Mouse (Mus musculus): ENCODE results near the gene Stard10.

The Stard10 gene

DNA sequence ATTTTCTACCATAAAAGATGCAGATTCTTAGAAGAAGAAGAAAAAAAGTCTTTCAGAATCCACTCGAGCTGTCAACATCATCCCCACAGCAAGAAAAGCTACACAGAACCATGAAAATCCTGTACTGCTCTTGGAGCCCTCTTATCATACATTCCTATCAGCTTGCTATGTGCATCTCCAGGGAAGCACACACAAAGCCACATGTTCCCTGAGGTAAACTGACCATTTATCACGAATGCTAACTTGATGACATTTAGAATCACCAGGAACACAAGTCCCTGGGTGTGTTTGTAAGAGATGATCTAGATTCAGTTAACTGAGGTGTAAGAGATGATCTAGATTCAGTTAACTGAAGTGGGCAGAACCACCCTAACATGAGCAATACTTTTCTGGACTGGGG is 10.0 kb upstream of the Stard10 start:
- no peak for DNase-seq

DNA sequence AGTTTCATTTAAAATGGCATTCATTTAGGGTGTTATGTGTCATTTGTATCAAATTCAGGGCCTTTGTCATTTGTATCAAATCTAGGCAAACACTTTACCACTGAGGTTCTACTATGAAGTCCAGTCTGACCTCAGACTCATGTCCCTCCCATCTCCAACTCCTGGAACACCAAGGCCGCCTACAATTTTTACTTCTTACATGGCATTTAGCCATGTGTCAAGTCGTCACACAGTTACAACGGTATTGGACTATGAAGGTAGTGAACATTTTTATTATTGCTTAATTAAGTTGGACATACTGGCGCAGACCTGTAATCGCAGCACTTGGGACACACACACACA is 6.9 kb upstream of the Stard10 start:
- no peak for DNase-seq

DNA sequence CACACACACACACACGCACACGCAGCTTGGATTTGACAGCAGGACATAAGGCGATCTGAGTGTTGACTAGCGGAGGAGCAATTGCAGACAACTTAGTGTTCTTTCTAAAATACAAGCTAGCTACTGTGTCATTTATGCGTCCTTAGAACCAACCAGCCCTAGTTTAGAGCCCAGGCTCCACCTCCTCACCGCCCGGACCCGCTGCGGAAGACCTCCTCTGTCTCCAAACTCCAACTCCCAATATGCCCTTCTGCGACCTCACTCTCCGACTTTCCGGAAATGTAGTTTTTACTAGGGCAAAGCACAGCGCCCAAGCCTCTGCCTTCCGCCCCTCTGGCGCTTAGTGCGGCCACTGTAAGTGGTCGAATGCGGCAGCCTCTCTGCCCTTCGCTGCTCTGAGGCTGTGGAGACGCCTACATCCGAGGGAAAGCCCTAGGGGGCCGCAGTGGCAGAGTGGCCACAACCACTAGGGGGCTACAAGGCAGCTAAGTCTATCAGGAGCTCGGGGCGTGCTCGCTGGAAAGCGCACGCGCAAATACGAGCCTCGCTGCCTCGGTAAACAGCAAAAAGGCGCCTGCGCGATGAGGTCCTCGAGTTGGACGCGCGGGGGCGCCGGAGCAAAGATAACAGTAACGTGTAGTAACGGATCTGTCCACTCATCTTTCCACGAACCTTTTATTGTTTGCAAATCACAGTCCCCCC is 6.4 kb upstream of the Stard10 start:
- peak; percentile 99 for DNase-seq

DNA sequence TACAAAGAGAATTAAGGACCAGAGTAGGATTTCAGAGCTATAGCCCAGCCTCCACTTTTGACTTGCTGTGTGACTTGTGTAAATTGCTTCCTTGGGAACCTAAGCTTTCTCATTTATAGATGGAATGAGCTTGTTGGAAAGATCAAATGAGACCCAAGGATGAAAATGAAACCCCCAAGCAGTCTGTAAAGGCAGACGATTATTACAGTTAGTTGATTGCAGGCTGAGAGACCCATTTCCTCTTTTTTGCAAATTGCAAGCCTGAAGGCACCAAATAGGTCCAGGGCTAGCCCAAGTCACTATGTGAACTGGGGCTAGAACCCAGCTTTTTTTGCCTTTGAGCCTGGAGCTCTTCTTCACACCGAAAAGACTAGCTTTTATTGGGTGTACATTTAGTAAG is 5.8 kb upstream of the Stard10 start:
- no peak for DNase-seq

DNA sequence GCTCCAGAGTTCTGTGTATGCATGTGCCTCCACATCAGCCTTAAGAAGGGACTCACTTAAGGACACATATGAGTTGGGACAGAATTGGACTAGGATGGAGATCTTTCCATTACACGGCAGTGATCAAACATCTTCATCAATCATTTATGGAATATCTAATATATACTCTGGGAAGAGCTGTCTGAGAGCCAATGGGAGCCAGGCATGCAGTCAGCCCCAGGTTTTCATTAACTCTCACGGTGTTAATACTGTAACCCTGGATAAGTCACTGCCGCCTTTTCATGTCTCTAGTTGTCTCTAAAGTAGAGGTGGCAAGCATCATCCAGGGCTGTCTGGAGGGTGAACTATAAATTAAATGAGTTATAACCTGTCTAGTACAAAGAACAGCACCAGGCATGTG is 3.9 kb upstream of the Stard10 start:
- DNase-seq = no peak

DNA sequence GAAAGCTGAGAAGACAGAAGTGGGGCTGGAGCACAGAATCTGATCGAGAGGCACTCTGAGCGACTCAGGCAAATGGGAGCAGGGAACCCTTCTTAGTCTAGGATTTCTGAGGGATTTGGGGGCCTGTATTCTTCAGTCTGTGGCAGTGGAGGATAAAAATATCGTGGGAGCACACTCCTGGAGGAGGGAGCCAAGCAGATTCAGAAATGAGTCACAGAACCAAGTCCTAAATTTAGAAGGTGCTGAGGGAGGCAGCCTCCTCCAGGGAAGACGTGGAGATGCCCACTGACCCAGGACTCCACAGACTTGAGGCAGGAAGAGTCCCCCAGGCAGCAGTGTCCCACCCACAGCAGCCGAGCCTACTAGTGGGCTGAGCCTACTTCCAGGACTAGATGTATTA is 2.5 kb upstream of the Stard10 start:
- no peak for DNase-seq

DNA sequence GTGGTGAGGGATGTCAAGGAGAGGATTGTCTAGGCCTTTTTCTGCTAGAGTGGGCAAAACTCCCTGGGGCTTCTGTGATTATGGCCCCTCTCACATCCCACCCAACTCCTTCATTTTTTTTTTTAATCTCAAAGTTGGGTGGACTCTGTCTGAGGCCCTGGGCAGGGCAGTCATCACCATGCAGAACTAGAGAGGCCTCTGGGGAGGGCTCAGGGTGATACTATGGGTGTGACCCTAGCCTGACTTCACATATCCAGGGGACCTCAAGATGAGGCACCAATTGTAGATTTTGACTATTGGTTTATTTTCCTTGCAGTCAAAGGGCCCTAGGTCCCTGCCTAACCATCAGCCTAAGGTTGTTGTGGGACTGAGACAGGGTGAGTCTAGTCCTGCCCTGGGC is 1.2 kb upstream of the Stard10 start:
- no peak for DNase-seq

DNA sequence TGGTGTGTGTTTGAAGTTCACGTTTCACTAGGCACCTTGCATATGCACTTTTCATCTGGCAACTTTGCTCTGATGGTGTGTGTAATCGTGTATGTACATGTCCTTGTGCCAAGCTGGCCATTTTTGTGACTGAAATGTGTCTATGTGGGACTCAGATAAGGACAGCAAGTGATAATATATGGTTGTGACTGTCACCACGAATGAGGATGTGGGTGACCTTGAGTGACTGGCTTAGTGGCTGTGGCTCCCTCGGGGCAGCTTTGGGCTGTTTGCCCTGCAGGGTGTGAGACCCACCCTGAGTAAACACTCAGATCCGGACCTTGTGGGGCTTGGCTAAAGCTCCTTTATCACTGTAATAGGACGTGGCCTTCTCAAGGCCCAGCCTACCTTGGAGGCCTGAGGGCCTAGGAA is 290 bp upstream of the Stard10 start:
- DNase-seq = no peak

DNA sequence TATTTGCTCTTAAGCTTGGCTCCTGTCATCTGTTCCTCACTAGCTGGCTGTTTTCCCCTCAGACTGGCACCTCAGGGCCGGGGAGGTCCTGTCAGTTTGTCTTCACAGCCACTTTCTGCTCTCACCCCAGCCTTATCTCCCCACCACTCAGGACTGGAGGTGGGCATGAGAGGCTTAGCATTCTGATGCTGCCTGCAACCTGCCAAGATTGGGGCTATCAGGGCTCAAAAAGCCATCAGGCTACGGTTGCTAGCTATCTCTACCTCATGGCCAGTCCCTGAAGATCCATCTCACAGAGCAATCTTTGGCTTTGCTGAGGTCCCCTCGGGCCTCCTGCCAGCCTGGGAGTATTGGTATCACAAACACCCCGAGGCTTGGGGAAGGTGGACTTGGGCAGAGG is 2.0 kb downstream of the Stard10 start:
- DNase-seq = no peak

DNA sequence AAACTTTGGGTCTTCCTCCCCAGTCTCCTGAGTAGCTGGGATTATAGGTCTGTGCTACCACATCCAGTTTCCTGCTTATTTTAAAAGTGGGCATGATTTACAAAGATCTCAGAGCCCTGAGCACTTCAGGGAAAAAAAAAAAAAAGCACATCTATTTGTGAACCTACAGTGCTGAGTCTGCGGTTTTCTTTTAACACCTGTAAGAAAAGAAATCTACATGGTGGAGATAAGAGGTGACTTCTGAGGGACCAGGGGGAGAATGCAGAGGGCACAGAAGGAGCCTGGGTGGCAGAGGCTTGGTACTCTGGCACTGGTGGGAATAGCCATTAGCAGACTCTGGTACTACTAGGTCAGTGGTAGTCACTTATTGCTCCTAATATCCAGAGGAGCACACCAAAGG is 2.9 kb downstream of the Stard10 start:
- no peak for DNase-seq

DNA sequence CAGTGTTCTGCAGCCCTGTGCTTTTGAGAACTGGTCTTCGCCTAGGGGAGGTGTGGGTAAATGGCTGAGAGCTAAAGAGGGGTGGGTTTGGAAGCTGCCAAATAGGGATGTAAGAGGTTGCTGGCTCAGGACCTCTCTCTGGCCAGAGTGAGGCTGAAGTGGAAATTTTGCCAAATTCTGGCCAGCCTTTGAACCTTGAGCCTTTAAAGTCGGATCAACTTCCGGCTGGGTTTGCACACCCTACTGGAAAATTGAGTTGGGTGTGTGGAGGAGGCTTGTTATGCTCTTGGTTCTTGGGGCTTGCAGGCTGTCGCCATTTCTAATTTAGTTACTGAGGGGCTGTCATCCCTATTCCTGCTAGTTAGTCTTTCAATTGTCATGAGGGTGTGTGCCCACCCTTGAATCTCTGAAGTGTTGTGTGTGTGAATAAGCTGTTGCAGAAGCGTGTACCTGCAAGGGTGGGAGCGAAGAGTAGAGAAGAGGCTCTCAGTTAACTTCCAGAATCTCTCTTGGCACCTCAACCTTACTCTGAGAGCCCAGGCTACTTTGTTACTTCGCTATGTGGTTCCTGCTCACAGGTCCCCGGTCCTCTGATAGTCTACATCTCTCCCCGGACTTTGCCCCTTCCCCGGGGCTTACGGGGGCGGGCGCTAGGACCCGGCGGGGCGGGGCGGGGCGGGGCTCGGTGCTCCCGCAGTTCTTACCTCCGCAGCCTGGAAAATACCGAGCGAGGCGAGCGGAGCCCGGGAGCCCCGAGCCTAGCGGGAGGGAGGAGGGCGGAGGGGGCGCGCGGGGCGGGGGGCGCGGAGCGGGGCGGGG is 3.7 kb downstream of the Stard10 start:
- peak; percentile 83 for DNase-seq

DNA sequence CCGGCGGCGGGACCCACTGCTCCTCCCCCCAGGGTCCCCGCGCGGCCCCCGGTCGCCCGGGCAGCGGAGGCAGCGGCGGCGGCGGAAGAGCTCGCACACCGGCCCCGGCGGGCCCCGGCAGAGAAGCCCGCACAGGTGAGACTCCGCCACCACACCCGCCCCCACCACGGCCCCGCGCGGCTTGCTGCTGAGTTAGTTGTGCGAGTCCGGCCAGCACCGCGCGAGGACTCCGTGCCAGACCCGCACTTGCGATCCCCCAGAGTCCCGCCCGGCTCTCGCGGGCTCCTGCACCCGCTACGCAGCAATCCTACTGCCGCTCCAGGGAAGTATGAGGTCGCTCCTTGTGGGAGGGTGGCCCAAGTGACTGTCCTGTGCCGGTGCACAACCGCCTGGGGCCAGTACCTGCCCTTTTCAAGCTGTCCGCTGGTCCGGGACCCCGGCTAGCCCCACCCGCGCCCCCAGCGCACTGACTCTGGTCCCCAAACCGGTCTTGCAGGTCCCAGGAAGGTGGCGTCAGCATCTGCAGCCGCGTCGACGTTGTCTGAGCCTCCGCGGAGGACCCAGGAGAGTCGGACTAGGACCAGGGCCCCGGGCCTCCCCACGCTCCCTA is 4.4 kb downstream of the Stard10 start:
- peak; percentile 76 for DNase-seq

DNA sequence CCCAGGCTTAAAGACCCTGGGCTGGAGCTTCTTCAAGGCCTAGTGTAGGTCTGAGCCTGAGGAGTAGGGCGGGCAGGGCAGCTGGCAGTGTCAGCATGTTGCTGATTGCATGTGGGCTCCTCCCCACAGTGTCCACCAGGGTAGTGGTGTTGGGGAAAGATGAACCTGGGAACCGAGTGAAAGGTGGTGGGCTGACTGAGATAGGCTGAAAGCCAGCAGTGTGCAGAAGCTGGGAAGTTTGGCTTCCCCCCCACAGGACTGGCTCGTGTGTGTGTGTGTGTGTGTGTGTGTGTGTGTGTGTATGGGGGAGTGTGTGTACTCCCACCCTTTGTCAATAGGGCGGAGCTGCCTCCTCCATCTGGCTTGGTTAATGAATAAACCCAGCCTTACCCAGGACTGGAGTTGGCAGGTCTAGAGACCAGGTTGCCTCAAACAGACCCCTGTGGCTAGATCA is 6.3 kb downstream of the Stard10 start:
- DNase-seq = peak; percentile 66

DNA sequence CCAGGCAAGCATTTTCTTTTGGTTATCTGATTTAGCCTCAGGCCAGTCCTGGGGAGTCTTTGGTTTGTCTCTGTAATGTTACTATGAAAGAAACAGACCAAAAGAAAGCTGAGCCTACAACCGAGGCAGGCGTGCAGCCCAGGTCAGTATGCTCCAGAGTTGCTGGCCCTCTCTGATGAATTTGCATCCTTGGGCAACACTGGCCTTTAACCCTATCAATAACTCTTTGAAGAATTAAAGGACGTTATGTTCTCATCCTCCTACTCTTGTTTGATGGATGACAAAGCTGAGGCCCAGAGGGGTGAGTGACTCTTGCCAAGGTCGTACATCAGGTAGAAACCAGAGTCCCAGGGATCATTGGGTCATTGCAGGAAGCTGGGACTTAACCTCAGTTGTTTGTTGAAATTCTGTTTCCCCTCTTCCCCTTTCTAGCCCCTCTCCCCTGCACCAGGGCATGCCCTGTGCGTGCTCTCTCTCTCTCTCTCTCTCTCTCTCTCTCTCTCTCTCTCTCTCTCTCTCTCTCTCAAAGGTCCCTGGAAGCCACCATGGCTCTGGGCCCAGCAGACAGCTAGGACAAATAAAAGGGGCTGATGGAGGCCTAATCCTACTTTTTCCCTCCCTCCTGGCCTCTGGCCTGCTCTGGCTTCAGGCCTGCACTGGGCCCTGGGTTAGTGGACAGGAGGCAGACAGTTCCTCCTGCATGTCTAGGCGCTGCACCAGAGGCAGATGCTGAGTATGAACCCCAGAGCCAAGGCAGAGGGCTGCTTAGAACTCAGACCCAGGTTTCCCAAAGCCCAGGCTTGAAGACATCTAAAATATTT is 7.5 kb downstream of the Stard10 start:
- no peak for DNase-seq

DNA sequence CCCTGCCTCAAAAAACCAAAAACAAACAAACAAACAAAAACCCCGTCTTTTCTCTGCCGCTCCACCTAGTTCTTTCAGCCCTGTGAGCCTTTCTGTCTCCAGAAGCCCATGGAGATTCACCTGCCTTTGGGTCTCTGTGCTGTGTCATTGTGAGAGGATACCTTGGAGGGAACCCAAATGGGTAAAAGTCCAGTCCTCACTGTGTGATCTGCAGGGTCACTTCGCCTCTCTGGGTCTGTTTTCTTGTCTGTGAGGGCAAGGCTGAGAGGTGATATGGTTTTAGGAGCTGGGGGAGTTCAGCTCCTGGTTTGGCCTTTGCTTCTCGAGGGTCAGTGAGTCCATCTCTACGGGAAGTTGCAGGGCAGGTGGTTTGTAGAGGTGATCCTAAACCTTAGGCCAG is 9.1 kb downstream of the Stard10 start:
- peak; percentile 50 for DNase-seq

DNA sequence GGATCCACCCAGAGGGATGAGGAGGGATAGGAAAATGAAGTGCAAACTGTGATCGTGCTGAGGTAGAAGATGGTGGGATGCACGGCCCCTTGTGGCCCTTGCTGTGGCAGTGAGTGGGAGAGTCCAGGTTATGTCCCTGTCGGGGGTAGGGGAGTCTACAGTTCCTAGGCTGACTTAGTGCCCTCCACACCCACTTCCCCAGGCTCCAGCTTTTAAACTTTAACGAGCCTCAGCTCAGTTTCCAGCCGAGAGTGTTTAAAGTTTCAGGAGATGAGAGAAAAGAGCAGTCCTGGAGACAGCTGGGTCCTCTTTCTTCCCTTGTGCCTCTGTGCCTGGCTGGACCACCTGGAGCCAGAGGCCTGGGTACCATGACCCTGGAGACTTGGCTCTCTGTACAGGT is 10.4 kb downstream of the Stard10 start:
- DNase-seq = peak; percentile 33

DNA sequence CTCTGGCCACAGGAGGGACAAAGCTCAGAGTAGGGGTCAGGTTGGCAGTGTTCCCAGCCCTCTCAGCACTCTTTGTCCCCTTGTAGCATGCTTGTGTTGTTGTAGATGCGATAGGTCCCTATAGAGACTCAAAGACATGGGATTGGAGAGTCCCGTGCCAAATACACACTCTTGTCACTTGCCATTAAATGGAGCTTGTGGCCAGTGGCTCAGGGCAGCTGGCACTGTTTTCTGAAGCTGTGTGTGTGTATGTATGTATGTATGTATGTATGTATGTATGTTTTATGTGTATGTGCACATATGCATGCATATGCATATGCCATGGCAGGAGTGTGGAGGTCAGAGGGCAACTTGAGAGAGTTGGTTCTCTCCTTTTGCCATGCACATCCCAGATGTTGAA is 10.9 kb downstream of the Stard10 start:
- DNase-seq = no peak

DNA sequence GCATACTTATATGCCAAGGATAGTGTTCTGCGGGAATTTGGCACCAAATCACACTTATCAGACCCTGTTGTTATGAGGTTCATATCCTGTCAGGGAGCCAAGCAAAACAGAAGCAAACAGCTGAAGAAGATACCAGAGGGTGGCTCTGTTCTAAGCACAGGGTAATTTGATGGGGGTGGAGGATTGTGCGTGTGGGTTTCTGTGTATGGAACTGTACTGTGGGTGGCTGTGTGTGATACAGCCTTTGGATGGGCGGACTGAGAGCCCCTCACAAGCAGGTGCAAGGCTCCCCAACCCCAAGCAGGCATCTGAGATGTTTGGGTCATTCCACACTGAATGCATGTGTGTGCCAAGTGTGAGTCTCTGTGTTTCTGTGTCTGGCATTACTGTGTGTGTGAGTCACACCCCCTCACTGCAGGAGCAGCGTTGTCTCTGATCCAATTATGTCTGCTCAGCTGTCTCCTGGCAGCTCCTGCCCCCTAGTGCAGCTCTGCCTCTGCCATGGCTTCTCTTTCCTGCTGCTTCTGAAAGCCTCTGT is 11.8 kb downstream of the Stard10 start:
- no peak for DNase-seq

DNA sequence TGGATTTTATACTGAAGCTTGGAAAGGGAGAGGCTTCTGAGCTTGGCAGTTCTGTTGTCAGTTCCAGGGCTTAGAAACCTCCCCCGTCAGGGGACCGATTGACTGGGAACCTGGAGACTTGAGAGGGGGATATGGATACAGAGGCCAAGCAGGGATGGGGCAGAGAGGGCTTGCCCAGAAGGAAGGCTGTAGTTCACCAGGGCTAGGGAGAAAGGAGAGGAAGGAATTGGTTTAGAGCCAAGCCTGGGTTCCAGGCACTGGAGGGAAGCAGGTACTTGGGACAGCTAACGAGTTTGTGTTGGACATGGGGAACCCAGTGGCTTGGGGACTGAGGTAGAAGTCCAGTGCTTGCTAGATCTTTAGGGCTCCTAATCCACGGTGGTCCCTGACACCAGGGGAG is 12.7 kb downstream of the Stard10 start:
- no peak for DNase-seq

DNA sequence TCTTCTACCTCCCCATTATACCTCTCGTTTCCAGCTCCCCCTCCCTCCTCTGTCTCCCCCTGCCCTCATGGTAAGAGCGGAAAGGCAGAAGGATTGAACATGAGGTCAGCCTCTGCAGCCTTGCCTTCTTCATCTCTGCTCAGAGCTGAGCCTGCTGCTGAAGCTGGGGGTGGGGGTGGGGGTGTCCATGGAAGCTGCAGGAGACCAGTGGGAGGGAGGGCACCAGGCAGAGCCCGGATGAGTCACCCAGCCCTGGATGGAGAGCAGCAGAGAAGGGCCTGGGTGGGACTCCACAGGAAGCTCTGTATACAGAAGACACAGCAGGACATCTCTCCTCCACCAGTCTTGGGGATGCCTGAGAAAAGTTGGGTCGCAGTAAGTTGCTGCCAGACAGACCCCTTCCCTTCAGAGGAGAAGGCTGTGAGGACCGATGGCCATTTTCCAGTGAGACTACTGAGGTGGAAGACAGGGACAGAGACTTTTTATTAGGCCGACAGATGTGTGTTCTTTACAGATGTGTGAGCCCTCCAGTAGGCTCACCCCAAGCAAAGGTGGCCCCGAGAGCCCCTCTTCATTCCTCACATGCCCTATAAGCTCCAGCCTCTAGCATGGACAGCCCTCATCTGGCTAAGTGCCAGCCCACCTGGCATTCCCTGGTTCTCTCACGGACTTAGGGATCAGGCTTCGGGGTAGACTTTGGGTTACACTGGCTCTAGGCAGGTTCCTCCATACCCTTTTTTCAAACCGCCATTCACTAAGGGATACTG is 13.4 kb downstream of the Stard10 start:
- DNase-seq = no peak

DNA sequence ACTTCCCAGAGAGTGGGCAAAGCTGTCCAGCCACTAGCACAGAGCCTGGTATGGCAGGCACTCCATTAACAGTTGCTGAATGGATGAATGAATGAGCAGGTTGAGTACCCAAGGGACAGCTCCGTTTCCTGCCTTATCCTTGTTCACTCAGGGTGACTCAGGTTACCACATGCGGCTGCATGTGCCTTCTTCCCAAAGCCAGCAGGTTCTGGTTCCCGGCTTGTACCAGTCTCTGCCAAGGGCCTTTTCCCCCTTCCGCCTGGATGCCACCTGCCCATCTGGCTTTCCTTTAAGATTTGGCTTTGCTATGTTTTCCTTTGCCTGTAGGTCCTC is 13.9 kb downstream of the Stard10 start:
- DNase-seq = no peak

All from kidney, postnatal 14 days (tissue).